Mouse (Mus musculus) intestine, embryonic 16.5 days (tissue): ENCODE data around the gene Tfip11. TPM values are rescaled to one million over a fixed set of nuclear protein-coding genes. Genes with fewer than 3 reads are reported as not detected.

Experiments used
- ATAC-seq: fragments of 200-750 bp; cut with Nextera tagmentation; 2 replicates; pipeline ENCODE4 v1.8.0; 2017; ENCODE audit warnings: moderate TSS enrichment, moderate library complexity
- H3K27ac ChIP-seq: fragments of 300-500 bp; sonication (generic); 2 replicates; pipeline ENCODE4 v1.5.1; 2014; ENCODE audit warnings: mild to moderate bottlenecking, low read length
- H3K27me3 ChIP-seq: fragments of 300-500 bp; sonication (generic); replicated peaks from 2 replicates; pipeline ENCODE4 v1.6.1; 2014; ENCODE audit warnings: low read length, control low read depth, mixed read lengths; ENCODE audit not compliant: control insufficient read depth, insufficient read depth
- H3K36me3 ChIP-seq: fragments of 300-500 bp; sonication (generic); 2 replicates; pipeline ENCODE4 v1.6.1; 2014; ENCODE audit warnings: low read length, control low read depth; ENCODE audit not compliant: control insufficient read depth, insufficient read depth
- H3K4me1 ChIP-seq: fragments of 300-500 bp; sonication (generic); 2 replicates; pipeline ENCODE4 v1.6.1; 2014; ENCODE audit warnings: low read length, control low read depth, mixed read lengths; ENCODE audit not compliant: control insufficient read depth, insufficient read depth
- H3K4me2 ChIP-seq: fragments of 300-500 bp; sonication (generic); 2 replicates; pipeline ENCODE4 v1.6.1; 2014; ENCODE audit warnings: low read depth, low read length, control low read depth
- H3K4me3 ChIP-seq: fragments of 300-500 bp; sonication (generic); 2 replicates; pipeline ENCODE4 v1.5.1; 2014; ENCODE audit warnings: mild to moderate bottlenecking, low read length
- H3K9ac ChIP-seq: fragments of 300-500 bp; sonication (generic); 2 replicates; pipeline ENCODE4 v1.6.1; 2014; ENCODE audit warnings: low read depth, low read length
- H3K9me3 ChIP-seq: fragments of 300-500 bp; sonication (generic); 2 replicates; pipeline ENCODE4 v1.6.1; 2016; ENCODE audit warnings: low read length, control low read depth; ENCODE audit not compliant: control insufficient read depth
- WGBS: fragments of 180-500 bp; shearing (Covaris S2); extraction: QIAGEN DNeasy Blood & Tissue Kit; methylation state at CpG from one replicate; pipeline ENCODE4 v1.1.7; 2014; 5-methylcytosine and 5-hydroxymethylcytosine counted together
- polyA plus RNA-seq: library from polyadenylated mRNA; unstranded; fragments of >200 nt; fragmentation: Nextera tagmentation; extraction: Ambion mirVana; gene quantifications from 2 replicates; pipeline ENCODE4 v1.2.1, GENCODE M21; 2015

The Tfip11 gene
- polyA plus RNA-seq, 1 experiment from 2014 or later: 26.8 TPM

DNA sequence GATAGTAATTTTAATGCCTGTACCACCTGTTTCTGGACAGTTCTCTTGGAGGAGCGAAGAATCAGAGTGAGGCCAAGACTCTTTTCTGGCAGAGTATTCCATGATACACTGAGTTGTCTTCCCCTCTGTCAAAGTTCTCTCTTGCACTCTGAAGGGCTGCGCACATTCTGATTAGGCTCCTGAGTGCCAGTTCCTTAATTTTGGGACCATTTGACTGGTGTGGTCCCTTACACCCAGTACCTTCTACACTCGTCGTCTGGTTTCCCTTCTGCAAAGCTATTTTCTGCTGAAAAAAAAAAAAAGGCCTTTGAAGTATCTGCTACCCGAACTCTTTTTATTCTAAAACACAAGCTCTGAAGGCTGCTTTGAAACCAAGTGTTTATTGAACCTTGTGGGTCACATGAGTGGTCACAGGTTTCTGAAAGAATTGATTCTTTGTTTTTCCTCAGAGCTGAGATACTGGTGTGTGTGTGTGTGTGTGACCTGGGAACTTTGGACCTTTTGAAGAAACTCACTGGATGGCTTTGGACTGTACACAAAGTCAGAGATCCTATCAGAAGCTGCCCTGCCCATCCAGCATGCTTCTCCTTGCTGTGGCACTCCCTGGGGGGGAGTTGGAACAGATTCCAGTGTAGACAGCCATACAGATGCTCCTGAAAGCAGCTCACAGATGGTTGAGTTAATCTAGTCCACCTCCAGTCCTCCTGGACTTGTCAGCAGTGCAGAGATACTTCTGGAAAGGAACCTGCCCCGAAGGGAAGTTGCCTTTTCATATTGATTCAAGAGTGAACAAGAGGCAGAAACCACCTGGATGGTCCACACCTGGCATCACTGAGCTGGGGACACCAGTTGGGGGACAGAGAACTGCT lies 18.2 kb downstream of the Tfip11 start:
- WGBS: 62% methylated on average over 6 of the region's 6 CpGs
- peak overlapping the region; percentile 83 for H3K4me2 ChIP-seq
- peak; percentile 84 for ATAC-seq
- peak overlapping the region; percentile 85 for H3K27ac ChIP-seq
- H3K4me3 ChIP-seq: peak overlapping the region; percentile 94
- H3K27me3 ChIP-seq: no peaks in the 10 kb centered on the region
- peaks cover 34% of the 10 kb centered on the region for H3K4me1 ChIP-seq
- no peaks in the 10 kb centered on the region for H3K9me3 ChIP-seq
- peaks cover 4% of the 10 kb centered on the region; the same call in 1 of the 2 replicates for H3K36me3 ChIP-seq
- peak overlapping the region; percentile 90 for H3K9ac ChIP-seq

- Histone ChIP-seq H3K27me3 (no peaks in the 10 kb centered on the region), H3K9ac (no peak overlapping the region), H3K4me3 (no peak overlapping the region), H3K4me2 (0 out of 2 replicates have a peak overlapping the region, but pooled peaks have one; percentile 39), H3K4me1 (peaks cover 28% of the 10 kb centered on the region), H3K9me3 (no peaks in the 10 kb centered on the region), H3K36me3 (peaks cover 12% of the 10 kb centered on the region), H3K27ac (no peak overlapping the region)
- WGBS: 75% methylated on average over 16 of the region's 16 CpGs
- ATAC-seq: no peak
Observed at GRCm38 (mm10) chr5:112346211-112346965, 20.2 kb downstream of the Tfip11 start.

- H3K4me1 ChIP-seq: peaks cover 18% of the 10 kb centered on the region
- no peak for ATAC-seq
- 87% methylated on average over 8 of the region's 8 CpGs for WGBS
- H3K27ac ChIP-seq: no peak overlapping the region
- no peak overlapping the region for H3K4me2 ChIP-seq
- H3K4me3 ChIP-seq: no peak overlapping the region
- peaks cover 14% of the 10 kb centered on the region for H3K36me3 ChIP-seq
- no peak overlapping the region for H3K9ac ChIP-seq
- H3K27me3 ChIP-seq: no peaks in the 10 kb centered on the region
- no peaks in the 10 kb centered on the region for H3K9me3 ChIP-seq
Observed at GRCm38 (mm10) chr5:112349169-112349568, 23.0 kb downstream of the Tfip11 start.

DNA sequence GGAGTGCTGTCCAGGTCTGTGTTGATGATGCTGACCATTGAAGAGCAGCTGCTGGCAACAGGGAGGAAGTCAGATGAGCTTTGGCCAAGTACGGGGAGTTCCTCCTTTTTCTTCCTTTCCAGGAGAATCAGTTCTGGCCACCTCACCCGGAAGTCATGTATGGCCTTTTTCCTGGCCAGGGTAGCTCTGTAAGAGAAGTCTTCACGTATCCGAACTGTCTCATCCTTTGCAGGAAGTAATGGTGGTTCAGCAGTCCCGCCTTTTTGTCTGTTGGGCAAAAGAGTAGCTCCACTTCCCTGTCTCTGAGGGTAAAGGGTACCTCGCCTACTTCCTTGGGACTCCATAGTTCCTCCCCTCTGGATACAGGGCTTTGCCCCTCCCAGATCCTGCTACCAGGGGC lies 29.3 kb downstream of the Tfip11 start:
- H3K9me3 ChIP-seq: no peaks in the 10 kb centered on the region
- H3K4me2 ChIP-seq: no peak overlapping the region
- H3K36me3 ChIP-seq: peaks cover 9% of the 10 kb centered on the region; the same call in 1 of the 2 replicates
- H3K27me3 ChIP-seq: no peaks in the 10 kb centered on the region
- H3K9ac ChIP-seq: no peak overlapping the region
- WGBS: 81% methylated on average over 6 of the region's 6 CpGs
- no peak overlapping the region for H3K4me3 ChIP-seq
- H3K27ac ChIP-seq: no peak overlapping the region
- no peaks in the 10 kb centered on the region for H3K4me1 ChIP-seq
- no peak for ATAC-seq

DNA sequence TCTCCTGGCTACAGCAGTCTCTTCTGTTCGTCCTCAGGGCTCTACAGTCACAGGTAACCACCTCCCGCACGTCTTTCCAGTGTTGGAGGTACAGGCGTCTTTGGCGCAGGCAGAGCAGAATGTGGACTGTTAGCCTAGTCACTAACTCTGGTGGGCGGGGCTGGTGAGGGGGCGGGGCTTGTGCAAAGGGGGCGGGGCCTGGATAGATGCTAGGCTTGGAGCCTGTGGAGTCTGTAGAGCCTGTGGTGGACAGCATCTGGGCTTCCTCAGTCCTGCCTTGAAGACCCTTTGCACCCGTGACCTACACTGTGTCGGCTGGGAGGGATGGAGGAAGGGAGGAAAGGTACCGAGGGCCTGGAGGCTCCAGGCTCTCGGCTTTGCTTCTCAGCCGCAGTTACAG lies 29.8 kb downstream of the Tfip11 start, which contains the start of gene Gm6583:
TSS of gene Gm6583 (minus strand) at position 124 of the 400 bp plus-strand sequence.
- Histone ChIP-seq H3K27me3 (no peaks in the 10 kb centered on the region), H3K4me2 (no peak within 1 kb of the TSS), H3K36me3 (peaks cover 8% of the 10 kb centered on the region; the same call in 1 of the 2 replicates), H3K9me3 (no peaks in the 10 kb centered on the region), H3K9ac (no peak within 1 kb of the TSS), H3K4me1 (no peaks in the 10 kb centered on the region), H3K27ac (no peak within 1 kb of the TSS), H3K4me3 (no peak within 1 kb of the TSS)
- peak; percentile 19; the same call in 1 of the 2 replicates for ATAC-seq
- WGBS: 66% methylated on average over 13 of the region's 13 CpGs

DNA sequence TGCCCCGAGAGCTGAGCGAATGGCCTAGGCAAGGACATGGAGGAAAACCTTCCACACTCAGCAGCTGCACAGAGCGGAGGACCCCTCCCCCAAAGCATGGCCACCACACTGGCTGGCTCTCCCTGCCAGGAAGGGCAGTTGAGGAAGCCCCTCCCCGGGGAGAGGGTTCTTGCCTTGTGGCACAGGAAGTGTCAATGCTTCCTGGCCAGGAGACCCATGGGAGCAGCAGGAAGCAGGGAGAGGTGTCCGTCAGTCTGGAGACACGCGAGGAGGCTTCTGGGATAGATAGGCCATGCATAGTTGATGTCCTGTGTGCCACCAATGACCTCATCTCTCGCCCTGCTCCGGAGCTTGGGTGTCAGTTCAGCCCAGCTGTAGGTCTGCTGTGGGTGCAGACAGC lies 30.2 kb downstream of the Tfip11 start:
- ATAC-seq: no peak
- peaks cover 8% of the 10 kb centered on the region; the same call in 1 of the 2 replicates for H3K36me3 ChIP-seq
- H3K27ac ChIP-seq: no peak overlapping the region
- H3K4me2 ChIP-seq: no peak overlapping the region
- no peaks in the 10 kb centered on the region for H3K27me3 ChIP-seq
- no peaks in the 10 kb centered on the region for H3K4me1 ChIP-seq
- WGBS: 93% methylated on average over 9 of the region's 9 CpGs
- no peak overlapping the region for H3K4me3 ChIP-seq
- H3K9ac ChIP-seq: no peak overlapping the region
- H3K9me3 ChIP-seq: no peaks in the 10 kb centered on the region

- WGBS: 89% methylated on average over 4 of the region's 4 CpGs
- H3K4me1 ChIP-seq: no peaks in the 10 kb centered on the region
Observed at GRCm38 (mm10) chr5:112359520-112359919, 33.4 kb downstream of the Tfip11 start.

GRCm38 (mm10) chr5:112360077-112360476 lies 33.9 kb downstream of the Tfip11 start:
- no peak overlapping the region for H3K4me2 ChIP-seq
- peaks cover 11% of the 10 kb centered on the region for H3K36me3 ChIP-seq
- peak; percentile 58 for ATAC-seq
- no peaks in the 10 kb centered on the region for H3K27me3 ChIP-seq
- no peak overlapping the region for H3K9ac ChIP-seq
- no peaks in the 10 kb centered on the region for H3K4me1 ChIP-seq
- H3K4me3 ChIP-seq: no peak overlapping the region
- no peaks in the 10 kb centered on the region for H3K9me3 ChIP-seq
- WGBS: 78% methylated on average over 3 of the region's 3 CpGs
- H3K27ac ChIP-seq: no peak overlapping the region

More at GRCm38 (mm10) chr5:112359520-112359919, 33.4 kb downstream of the Tfip11 start:
- Histone ChIP-seq H3K9me3 (no peaks in the 10 kb centered on the region), H3K36me3 (peaks cover 10% of the 10 kb centered on the region; the same call in 1 of the 2 replicates), H3K4me3 (no peak overlapping the region), H3K27me3 (no peaks in the 10 kb centered on the region), H3K4me2 (no peak overlapping the region), H3K27ac (no peak overlapping the region), H3K9ac (no peak overlapping the region)
- no peak for ATAC-seq

DNA sequence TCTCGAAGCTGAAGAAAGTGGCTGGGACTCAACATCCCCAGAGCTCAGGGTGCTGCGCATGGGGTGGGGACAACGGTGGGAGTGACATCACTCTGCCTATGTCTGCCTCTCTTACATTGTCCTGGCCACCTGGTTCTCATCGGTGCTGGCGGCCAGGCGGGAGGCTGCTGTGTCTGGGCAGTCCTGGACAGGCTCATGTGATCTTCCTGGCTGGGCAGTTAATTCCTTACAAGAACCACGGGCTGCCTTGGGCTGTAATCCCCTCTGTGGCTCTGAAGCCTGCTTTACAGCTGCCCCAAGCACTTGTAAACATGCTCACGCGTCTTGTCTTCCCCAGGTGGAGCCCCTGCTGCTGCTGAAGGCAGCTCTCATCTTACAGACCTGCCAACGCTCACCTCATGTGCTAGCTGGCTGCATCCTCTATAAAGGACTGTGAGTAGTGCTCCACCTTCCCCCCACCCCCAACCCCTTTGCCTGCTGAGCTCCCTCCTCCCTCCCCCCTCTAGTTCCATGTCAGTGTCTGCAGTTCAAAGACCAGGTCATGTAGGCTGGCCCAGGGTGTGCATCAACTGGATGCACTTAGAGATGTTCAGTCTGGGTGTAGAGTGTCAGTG lies 38.1 kb downstream of the Tfip11 start:
- peaks cover 12% of the 10 kb centered on the region for H3K36me3 ChIP-seq
- no peaks in the 10 kb centered on the region for H3K9me3 ChIP-seq
- H3K4me2 ChIP-seq: no peak overlapping the region
- H3K27me3 ChIP-seq: no peaks in the 10 kb centered on the region
- no peak overlapping the region for H3K4me3 ChIP-seq
- ATAC-seq: no peak
- H3K4me1 ChIP-seq: no peaks in the 10 kb centered on the region
- no peak overlapping the region for H3K27ac ChIP-seq
- 58% methylated on average over 10 of the region's 10 CpGs for WGBS
- H3K9ac ChIP-seq: no peak overlapping the region
